Mouse (Mus musculus) myocyte (in vitro differentiated cells): ENCODE results near the gene Mcur1. TPM values are rescaled to one million over a fixed set of nuclear protein-coding genes. Genes with fewer than 3 reads are reported as not detected.

Experiments used
- H3K27me3 ChIP-seq: one replicate; pipeline ENCODE4 v1.6.1; 2011; ENCODE audit not compliant: control insufficient read depth, insufficient read depth, insufficient read length
- H3K36me3 ChIP-seq: one replicate; pipeline ENCODE4 v1.6.1; 2011; ENCODE audit not compliant: control insufficient read depth, insufficient read depth
- H3K4me2 ChIP-seq: one replicate; pipeline ENCODE4 v1.6.1; 2011; ENCODE audit warnings: low read depth, control low read depth
- H3K4me3 ChIP-seq: one replicate; pipeline ENCODE4 v1.5.1; 2011; ENCODE audit warnings: mild to moderate bottlenecking, control low read depth, moderate library complexity
- H3K79me2 ChIP-seq: one replicate; pipeline ENCODE4 v1.6.1; 2011; ENCODE audit not compliant: control insufficient read depth, insufficient read depth
- H3ac ChIP-seq: one replicate; pipeline ENCODE4 v1.6.1; 2011; ENCODE audit not compliant: control insufficient read depth, insufficient read length
- CEBPB ChIP-seq: IDR thresholded peaks from 2 replicates; pipeline ENCODE4 v1.6.1; 2011; ENCODE audit warnings: mild to moderate bottlenecking, moderate library complexity; ENCODE audit not compliant: poor library complexity, insufficient read depth, severe bottlenecking
- E2F4 ChIP-seq: IDR thresholded peaks from one replicate; pipeline ENCODE4 v1.6.1; 2011; ENCODE audit warnings: mild to moderate bottlenecking, control low read depth, moderate library complexity; ENCODE audit not compliant: insufficient read depth
- MAX ChIP-seq: IDR thresholded peaks from one replicate; pipeline ENCODE4 v1.6.1; 2011; ENCODE audit warnings: low read depth, mild to moderate bottlenecking, control low read depth
- MYOD1 ChIP-seq, 3 experiments: IDR thresholded peaks; one replicate each; pipeline ENCODE4 v1.6.1; 2011; ENCODE audit warnings: control low read depth in 2 of 3, low read depth in 2 of 3, mild to moderate bottlenecking in 2 of 3, moderate library complexity in 1 of 3; ENCODE audit not compliant: insufficient read length in 2 of 3, control insufficient read depth in 1 of 3
- MYOG ChIP-seq, 3 experiments: IDR thresholded peaks; one replicate each; pipeline ENCODE4 v1.6.1; 2011; ENCODE audit warnings: control low read depth in 2 of 3, low read depth in 2 of 3, mild to moderate bottlenecking in 2 of 3; ENCODE audit not compliant: insufficient read length in 2 of 3, control insufficient read depth in 1 of 3, insufficient read depth in 1 of 3
- POLR2A ChIP-seq: IDR thresholded peaks from one replicate; pipeline ENCODE4 v1.6.1; 2011; ENCODE audit warnings: low read depth, mild to moderate bottlenecking, control low read depth, moderate library complexity; ENCODE audit not compliant: insufficient read length
- POLR2AphosphoS2 ChIP-seq: IDR thresholded peaks from one replicate; pipeline ENCODE4 v1.6.1; 2011; ENCODE audit warnings: low read depth, control low read depth; ENCODE audit not compliant: insufficient read length
- REST ChIP-seq: IDR thresholded peaks from one replicate; pipeline ENCODE4 v1.6.1; 2011; ENCODE audit warnings: mild to moderate bottlenecking, control low read depth, moderate library complexity; ENCODE audit not compliant: insufficient read depth, insufficient read length
- SRF ChIP-seq: IDR thresholded peaks from one replicate; pipeline ENCODE4 v1.6.1; 2011; ENCODE audit warnings: low read depth; ENCODE audit not compliant: control insufficient read depth, insufficient read length
- TCF12 ChIP-seq: IDR thresholded peaks from one replicate; pipeline ENCODE4 v1.6.1; 2011; ENCODE audit warnings: mild to moderate bottlenecking, control low read depth; ENCODE audit not compliant: poor library complexity, insufficient read depth, severe bottlenecking
- TCF3 ChIP-seq: IDR thresholded peaks from one replicate; pipeline ENCODE4 v1.6.1; 2011; ENCODE audit warnings: low read depth, control low read depth; ENCODE audit not compliant: insufficient read length
- USF1 ChIP-seq: IDR thresholded peaks from one replicate; pipeline ENCODE4 v1.6.1; 2011; ENCODE audit warnings: low read depth, mild to moderate bottlenecking, control low read depth, moderate library complexity
- polyA plus RNA-seq: library from polyadenylated mRNA; unstranded; fragments of >200 nt; fragmentation: generic; extraction: Trizol; gene quantifications from one replicate; pipeline ENCODE4 v1.2.1, GENCODE M21; 2012; ENCODE audit warnings: missing spikeins

Mcur1 gene
- polyA plus RNA-seq, 1 experiment, result 5.7 TPM

DNA sequence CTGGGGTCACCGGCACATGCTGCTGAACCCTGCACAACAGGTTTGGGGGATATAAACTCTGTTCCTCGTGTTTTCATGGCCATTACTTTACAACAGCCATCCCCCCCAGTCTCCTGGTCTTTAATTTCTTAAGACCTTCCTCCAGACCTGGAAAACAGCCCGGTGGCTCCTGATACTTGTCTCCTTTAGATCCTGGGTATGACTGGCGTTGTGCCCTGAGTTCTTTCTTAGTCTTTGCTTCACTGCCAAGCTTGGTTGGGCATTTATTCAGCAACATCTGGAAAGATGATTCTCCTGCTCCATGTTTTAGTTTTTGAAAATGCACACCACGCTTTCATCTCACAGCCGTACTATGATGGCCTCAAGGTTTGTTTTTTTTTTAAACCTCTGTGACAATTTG is 40.7 kb downstream of the Mcur1 start:
- Histone ChIP-seq H3K27me3 (no peaks in the 10 kb centered on the region), H3K4me3 (no peak overlapping the region), H3K4me2 (no peak overlapping the region), H3K79me2 (no peaks in the 10 kb centered on the region), H3K36me3 (no peaks in the 10 kb centered on the region), H3ac (no peak overlapping the region)
- TF ChIP-seq TCF12, result no peak
- TF ChIP-seq POLR2AphosphoS2, result no peak
- TF ChIP-seq E2F4, result no peak
- TF ChIP-seq USF1, result no peak
- TF ChIP-seq SRF, result no peak
- no peak for TF ChIP-seq CEBPB
- no peak for TF ChIP-seq MYOD1 (IDR thresholded peaks at IDR 0.05; ENCODE audit: control insufficient read depth in 1 of 3, insufficient read length in 2 of 3, low read depth in 2 of 3)
- TF ChIP-seq MYOG (IDR thresholded peaks at IDR 0.05; ENCODE audit: control insufficient read depth in 1 of 3, insufficient read depth in 1 of 3, insufficient read length in 2 of 3, low read depth in 2 of 3), result no peak

DNA sequence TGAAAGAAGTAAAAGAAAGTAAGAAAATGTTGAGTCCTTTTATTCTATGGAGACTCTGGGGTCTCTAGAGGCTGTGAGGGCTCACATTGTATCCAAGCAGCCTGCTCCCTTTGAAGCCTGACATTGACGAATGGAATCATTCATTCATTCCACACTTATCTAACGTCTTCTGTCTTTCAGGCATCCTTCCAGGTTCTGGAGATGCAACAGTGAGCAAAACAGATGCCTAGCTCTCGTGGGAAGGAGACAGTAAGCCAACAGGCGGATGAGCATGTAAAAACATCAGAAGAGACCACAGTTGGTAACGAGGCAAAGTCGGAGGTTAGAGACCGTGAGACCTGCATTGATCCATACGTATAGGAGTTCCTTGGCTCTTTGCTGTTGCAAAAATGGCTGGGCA is 42.6 kb downstream of the Mcur1 start:
- no peaks in the 10 kb centered on the region for H3K27me3 ChIP-seq
- TF ChIP-seq MYOD1 (IDR thresholded peaks at IDR 0.05; ENCODE audit: control insufficient read depth in 1 of 3, insufficient read length in 2 of 3, low read depth in 2 of 3) (no peak), TCF12 (no peak), E2F4 (no peak), POLR2AphosphoS2 (no peak), CEBPB (no peak), REST (no peak), MYOG (IDR thresholded peaks at IDR 0.05; ENCODE audit: control insufficient read depth in 1 of 3, insufficient read depth in 1 of 3, insufficient read length in 2 of 3, low read depth in 2 of 3) (no peak), TCF3 (no peak), USF1 (no peak), MAX (no peak), SRF (no peak), POLR2A (no peak)
- no peak overlapping the region for H3ac ChIP-seq

DNA sequence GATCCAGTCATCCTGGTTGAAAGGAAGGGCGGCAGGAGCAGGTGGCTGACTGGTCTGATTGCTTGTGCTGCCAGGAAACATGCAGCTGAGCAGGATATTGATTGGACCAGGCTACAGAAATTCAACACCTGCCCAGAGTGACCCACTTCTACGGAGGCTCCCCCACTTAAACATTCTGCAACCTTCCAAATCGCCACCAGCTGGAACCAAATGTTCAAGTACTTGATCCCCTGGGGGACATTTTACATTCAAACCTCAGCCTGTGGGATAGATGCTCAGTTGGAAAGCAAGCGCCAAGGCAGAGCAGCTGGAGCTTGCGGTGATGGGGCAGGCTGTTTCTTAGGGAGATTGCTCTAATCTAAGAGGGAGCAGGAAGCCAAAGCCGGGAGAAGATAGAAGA is 43.1 kb downstream of the Mcur1 start:
- no peaks in the 10 kb centered on the region for H3K36me3 ChIP-seq
- TF ChIP-seq E2F4 (no peak), MYOG (IDR thresholded peaks at IDR 0.05; ENCODE audit: control insufficient read depth in 1 of 3, insufficient read depth in 1 of 3, insufficient read length in 2 of 3, low read depth in 2 of 3) (no peak), SRF (no peak), REST (no peak), TCF3 (no peak), USF1 (no peak)

More for the DNA sequence above, 42.6 kb downstream of the Mcur1 start:
- no peaks in the 10 kb centered on the region for H3K79me2 ChIP-seq
- no peak overlapping the region for H3K4me3 ChIP-seq
- no peaks in the 10 kb centered on the region for H3K36me3 ChIP-seq
- H3K4me2 ChIP-seq, result no peak overlapping the region

DNA sequence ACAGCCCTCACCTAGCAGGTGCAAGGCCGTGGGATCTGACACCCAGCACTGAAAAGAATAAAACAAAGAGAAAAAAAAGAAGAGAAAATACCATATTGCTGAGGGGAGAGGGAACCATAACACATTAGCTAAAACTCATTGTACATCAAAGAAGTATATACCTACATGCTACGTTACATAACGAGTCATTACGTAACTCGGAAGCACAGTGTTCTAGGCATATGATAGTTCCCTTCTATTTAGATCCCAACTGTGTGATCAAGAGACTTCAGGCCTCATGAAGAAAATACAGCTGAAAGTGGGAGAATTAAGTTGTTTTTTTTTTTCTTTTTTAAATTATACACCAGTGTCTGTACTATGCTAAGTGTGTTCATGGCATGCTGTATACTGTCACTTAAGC is 43.9 kb downstream of the Mcur1 start:
- H3K27me3 ChIP-seq, result no peaks in the 10 kb centered on the region
- no peak for TF ChIP-seq TCF12
- TF ChIP-seq MYOG (IDR thresholded peaks at IDR 0.05; ENCODE audit: control insufficient read depth in 1 of 3, insufficient read depth in 1 of 3, insufficient read length in 2 of 3, low read depth in 2 of 3), result no peak
- TF ChIP-seq CEBPB, result no peak
- TF ChIP-seq SRF, result no peak
- TF ChIP-seq MAX, result no peak
- TF ChIP-seq MYOD1 (IDR thresholded peaks at IDR 0.05; ENCODE audit: control insufficient read depth in 1 of 3, insufficient read length in 2 of 3, low read depth in 2 of 3), result no peak
- TF ChIP-seq TCF3, result no peak
- no peak for TF ChIP-seq POLR2AphosphoS2
- TF ChIP-seq E2F4, result no peak
- TF ChIP-seq USF1, result no peak
- no peak for TF ChIP-seq POLR2A
- no peaks in the 10 kb centered on the region for H3K36me3 ChIP-seq
- no peaks in the 10 kb centered on the region for H3K79me2 ChIP-seq
- H3K4me3 ChIP-seq, result no peak overlapping the region
- H3ac ChIP-seq, result no peak overlapping the region
- no peak overlapping the region for H3K4me2 ChIP-seq

More for the DNA sequence above, 43.1 kb downstream of the Mcur1 start:
- no peaks in the 10 kb centered on the region for H3K79me2 ChIP-seq
- H3K4me3 ChIP-seq, result no peak overlapping the region
- H3K27me3 ChIP-seq, result no peaks in the 10 kb centered on the region
- no peak overlapping the region for H3ac ChIP-seq
- H3K4me2 ChIP-seq, result no peak overlapping the region

DNA sequence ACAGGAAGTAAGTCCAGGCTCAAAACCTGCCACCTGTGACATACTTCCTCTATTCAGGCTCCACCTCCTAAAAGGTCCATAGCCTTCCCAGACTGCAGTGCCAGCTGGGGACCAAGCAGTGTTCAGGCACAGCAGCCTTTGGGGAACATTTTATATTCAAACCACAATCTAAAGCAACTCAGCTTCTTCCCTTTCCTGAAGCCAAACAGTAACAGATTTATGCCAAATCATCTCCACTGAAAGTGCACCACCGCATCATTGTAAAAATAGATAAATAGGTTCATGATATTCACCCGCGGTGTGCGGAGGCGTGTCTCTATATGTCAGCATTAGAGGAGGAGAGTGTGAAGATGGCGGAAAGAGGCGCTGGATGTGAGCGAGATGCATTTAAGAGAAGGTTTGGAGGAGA is 45.0 kb downstream of the Mcur1 start:
- no peak for TF ChIP-seq REST
- TF ChIP-seq USF1, result no peak
- TF ChIP-seq CEBPB, result no peak
- no peak for TF ChIP-seq MYOG (IDR thresholded peaks at IDR 0.05; ENCODE audit: control insufficient read depth in 1 of 3, insufficient read depth in 1 of 3, insufficient read length in 2 of 3, low read depth in 2 of 3)
- no peak for TF ChIP-seq MYOD1 (IDR thresholded peaks at IDR 0.05; ENCODE audit: control insufficient read depth in 1 of 3, insufficient read length in 2 of 3, low read depth in 2 of 3)
- TF ChIP-seq MAX, result no peak
- TF ChIP-seq POLR2A, result no peak
- no peak for TF ChIP-seq TCF12
- no peak for TF ChIP-seq E2F4
- no peak for TF ChIP-seq SRF
- no peak for TF ChIP-seq POLR2AphosphoS2
- TF ChIP-seq TCF3, result no peak
- Histone ChIP-seq H3K4me3 (no peak overlapping the region), H3K79me2 (no peaks in the 10 kb centered on the region), H3K36me3 (no peaks in the 10 kb centered on the region), H3K4me2 (no peak overlapping the region), H3K27me3 (no peaks in the 10 kb centered on the region), H3ac (no peak overlapping the region)
